Mouse (Mus musculus) C2C12 (cell line): Measurements from ENCODE around the gene Rab39. TPM values are rescaled to one million over a fixed set of nuclear protein-coding genes. Genes with fewer than 3 reads are reported as not detected.

Experiments used
- H3K27me3 ChIP-seq: one replicate; pipeline ENCODE4 v1.6.1; 2011; ENCODE audit not compliant: control insufficient read depth, insufficient read depth, insufficient read length
- H3K36me3 ChIP-seq: one replicate; pipeline ENCODE4 v1.6.1; 2011; ENCODE audit not compliant: control insufficient read depth, insufficient read depth
- H3K4me3 ChIP-seq: one replicate; pipeline ENCODE4 v1.5.1; 2011; ENCODE audit warnings: mild to moderate bottlenecking, control low read depth; ENCODE audit not compliant: poor library complexity, insufficient read depth, severe bottlenecking
- H3K79me2 ChIP-seq: one replicate; pipeline ENCODE4 v1.6.1; 2011; ENCODE audit not compliant: control insufficient read depth, insufficient read depth
- H3K79me3 ChIP-seq: one replicate; pipeline ENCODE4 v1.6.1; 2011; ENCODE audit warnings: low read depth, control low read depth
- H3ac ChIP-seq: one replicate; pipeline ENCODE3; 2011; ENCODE audit warnings: low read depth; ENCODE audit not compliant: control insufficient read depth, insufficient read length
- CEBPB ChIP-seq: IDR thresholded peaks from one replicate; pipeline ENCODE4 v1.6.1; 2011; ENCODE audit warnings: low read depth, mild to moderate bottlenecking, control low read depth, moderate library complexity
- CTCF ChIP-seq: IDR thresholded peaks from one replicate; pipeline ENCODE4 v1.5.1; 2011; ENCODE audit not compliant: control insufficient read depth, insufficient read depth, insufficient read length
- FOSL1 ChIP-seq: IDR thresholded peaks from one replicate; pipeline ENCODE4 v1.8.0; 2011; ENCODE audit warnings: mild to moderate bottlenecking, low read length; ENCODE audit not compliant: poor library complexity, insufficient read depth, severe bottlenecking
- MAX ChIP-seq: IDR thresholded peaks from one replicate; pipeline ENCODE4 v1.6.1; 2011; ENCODE audit warnings: mild to moderate bottlenecking, control low read depth
- MYOD1 ChIP-seq: IDR thresholded peaks from one replicate; pipeline ENCODE4 v1.6.1; 2011; ENCODE audit warnings: low read depth; ENCODE audit not compliant: control insufficient read depth, insufficient read length
- MYOG ChIP-seq: IDR thresholded peaks from one replicate; pipeline ENCODE4 v1.6.1; 2011; ENCODE audit not compliant: control insufficient read depth, insufficient read length; ENCODE audit errors: extremely low read depth
- USF1 ChIP-seq: IDR thresholded peaks from one replicate; pipeline ENCODE4 v1.6.1; 2011; ENCODE audit warnings: low read depth, mild to moderate bottlenecking, control low read depth, moderate library complexity
- polyA plus RNA-seq: library from polyadenylated mRNA; unstranded; fragments of >200 nt; fragmentation: generic; extraction: Trizol; gene quantifications from one replicate; pipeline ENCODE4 v1.2.1, GENCODE M21; 2012; ENCODE audit warnings: missing spikeins

Rab39 gene
- polyA plus RNA-seq, 1 experiment = not detected

GRCm38 (mm10) chr9:53634796-53635195 lies 71.2 kb downstream of the Rab39 start:
- no peak overlapping the region for H3ac ChIP-seq
- peaks cover 56% of the 10 kb centered on the region for H3K36me3 ChIP-seq
- no peaks in the 10 kb centered on the region for H3K79me2 ChIP-seq
- no peaks in the 10 kb centered on the region for H3K27me3 ChIP-seq
- no peaks in the 10 kb centered on the region for H3K79me3 ChIP-seq
- no peak overlapping the region for H3K4me3 ChIP-seq
- no peak for TF ChIP-seq MYOD1
- no peak for TF ChIP-seq FOSL1
- no peak for TF ChIP-seq USF1
- TF ChIP-seq CTCF = no peak
- no peak for TF ChIP-seq MAX
- no peak for TF ChIP-seq MYOG
- TF ChIP-seq CEBPB = no peak

Other genes starting within 250 kb of the Rab39 start
- gene Atm, start 169.5 kb downstream of the Rab39 start, polyA plus RNA-seq = 3.3 TPM
- gene Npat, start 169.2 kb downstream of the Rab39 start, polyA plus RNA-seq = 3.0 TPM
- gene Acat1, start 95.8 kb downstream of the Rab39 start, polyA plus RNA-seq = 28.3 TPM
- 7.2 TPM for gene Cul5, start 36.2 kb downstream of the Rab39 start, polyA plus RNA-seq
- 0.08 TPM for gene Slc35f2, start 65.3 kb upstream of the Rab39 start, polyA plus RNA-seq
- gene Sln, start 143.9 kb upstream of the Rab39 start, polyA plus RNA-seq = not detected